Mouse (Mus musculus) induced T-regulatory cell, adult 2 months (primary cell): ENCODE results near the gene Higd2a.

Source experiments
- DNase-seq: peaks from one replicate; pipeline ENCODE4 v3.0.0-alpha.2; 2012; ENCODE audit warnings: low read depth

The Higd2a gene

GRCm38 (mm10) chr13:54621155-54621932, 31.3 kb downstream of the Higd2a start, which contains the start of gene Faf2:
TSS of gene Faf2 (plus strand) at chr13:54621784.
- DNase-seq = peak; percentile 98

DNA sequence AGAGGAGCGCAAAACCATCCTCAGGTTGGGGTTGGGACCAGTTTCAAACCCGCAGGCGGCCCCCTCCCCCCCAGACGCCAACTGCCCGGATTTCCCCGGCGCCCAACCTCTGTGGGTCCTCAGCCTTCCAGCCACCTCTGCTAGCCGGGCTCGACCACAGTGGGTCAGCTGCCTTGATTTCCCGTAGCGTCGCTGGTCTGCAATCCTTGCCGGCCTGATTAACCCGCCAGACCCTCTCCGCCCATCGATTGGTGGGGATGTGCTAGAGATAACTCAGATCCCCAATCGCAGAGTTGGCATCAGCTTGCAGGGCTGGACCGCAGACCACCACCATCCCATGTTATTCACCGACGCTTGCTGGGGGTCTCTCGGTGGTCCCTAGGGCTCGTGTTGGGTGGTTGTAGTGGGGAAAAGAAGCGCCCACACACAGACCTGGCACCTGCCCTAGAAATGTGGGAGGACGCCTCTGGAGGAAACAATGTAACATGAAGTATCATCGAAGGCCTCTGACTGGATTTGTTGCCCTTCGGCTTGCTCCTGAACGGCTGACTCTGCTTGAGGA, 32.0 kb downstream of the Higd2a start:
- DNase-seq = peak; percentile 69

DNA sequence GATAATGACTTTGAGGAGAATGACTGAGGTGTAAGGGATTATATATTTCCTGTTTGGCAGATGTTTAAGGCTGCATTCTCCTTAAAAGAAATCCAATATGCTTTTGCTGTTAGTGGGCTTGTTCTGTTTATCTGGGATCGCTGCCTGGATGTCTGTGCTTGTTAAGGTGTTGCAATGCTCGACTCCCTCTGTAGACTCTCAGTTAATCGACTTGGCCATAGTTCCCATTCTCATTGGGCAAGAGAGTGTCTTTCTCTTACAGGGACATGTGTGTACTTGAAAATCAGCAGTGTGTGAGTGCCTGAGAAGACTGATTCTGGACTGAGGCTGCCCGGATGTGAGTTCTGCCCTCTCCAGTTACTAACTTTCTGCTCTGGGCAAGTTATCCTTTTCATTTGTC, 39.1 kb downstream of the Higd2a start:
- no peak for DNase-seq

DNA sequence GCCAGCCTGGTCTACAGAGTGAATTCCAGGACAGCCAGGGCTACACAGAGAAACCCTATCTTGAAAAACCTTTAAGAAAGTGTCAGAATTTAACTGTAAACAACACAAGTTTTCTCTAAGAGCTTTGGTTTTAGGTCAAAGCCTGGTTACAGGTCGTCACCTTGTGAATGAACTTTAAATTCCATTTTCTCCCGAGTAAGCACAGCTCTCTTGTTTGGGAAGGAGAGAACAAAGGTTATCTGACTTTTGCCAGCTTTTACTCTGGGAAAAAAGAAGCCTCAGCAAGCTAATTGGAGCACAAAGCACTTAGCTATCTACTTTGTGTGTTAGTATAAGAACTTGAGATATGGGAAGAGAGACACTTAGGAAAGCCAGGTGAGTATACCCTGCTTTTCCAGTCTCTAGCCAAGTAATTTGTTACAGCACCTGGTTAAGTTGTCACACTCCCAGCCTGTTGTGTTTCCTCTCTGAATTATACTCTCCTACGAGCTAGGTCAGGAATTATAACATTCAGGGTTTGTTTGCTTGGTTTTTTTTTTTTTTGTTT, 42.8 kb downstream of the Higd2a start:
- no peak for DNase-seq

- no peak for DNase-seq
These were observed 45.0 kb downstream of the Higd2a start for GRCm38 (mm10) chr13:54635011-54635410.
